Mouse (Mus musculus) naive thymus-derived CD4-positive, alpha-beta T cell, adult 2 months (primary cell): ENCODE results near the gene Polr3b.

Experiments used
- DNase-seq: peaks from one replicate; pipeline ENCODE4 v3.0.0-alpha.2; 2011; ENCODE audit warnings: low read depth

The Polr3b gene

DNA sequence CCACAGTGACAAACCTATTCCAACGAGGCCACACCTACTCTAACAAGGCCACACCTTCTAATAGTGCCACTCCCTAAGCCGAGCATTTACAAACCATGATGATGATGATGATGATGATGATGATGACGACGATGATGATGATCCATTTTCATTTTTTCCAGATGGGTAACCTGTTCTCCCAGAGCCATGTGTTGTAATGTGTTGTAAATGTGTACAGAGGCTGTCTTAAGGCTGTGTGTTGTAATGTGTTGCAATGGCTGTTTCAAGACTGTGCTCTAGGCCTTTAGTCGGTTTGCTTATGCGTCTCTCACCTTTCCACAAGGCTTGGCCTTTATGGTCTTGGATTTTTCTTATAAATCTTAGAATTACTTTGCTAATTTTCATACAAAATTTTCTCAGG lies 40.0 kb downstream of the Polr3b start:
- DNase-seq: no peak

DNA sequence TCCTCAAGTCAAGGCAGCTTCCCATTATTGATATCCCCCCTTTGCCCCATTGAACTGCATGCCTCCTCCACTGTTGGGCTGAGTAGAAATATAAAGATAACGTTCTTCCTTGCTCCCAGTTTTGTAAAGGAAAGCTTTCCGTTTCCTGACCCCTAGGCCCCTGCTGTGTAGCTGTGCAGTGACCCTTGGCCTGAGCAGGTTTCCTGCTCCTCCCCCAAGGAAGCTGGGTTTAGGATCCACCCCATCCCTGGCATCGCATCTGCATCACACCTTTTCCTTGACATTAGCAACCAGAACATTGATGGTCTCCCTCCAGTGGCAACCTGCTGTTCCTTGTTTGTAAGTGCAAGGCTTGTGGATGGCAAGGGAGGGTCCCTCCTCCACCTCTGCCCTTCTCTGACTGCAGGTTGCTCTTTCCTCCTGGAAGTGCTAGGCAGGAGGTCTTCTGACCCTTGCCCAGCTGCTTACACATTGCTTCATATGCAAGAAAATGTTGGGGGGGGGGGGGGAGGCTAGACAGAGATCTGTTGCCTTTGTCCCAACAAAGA lies 43.7 kb downstream of the Polr3b start:
- no peak for DNase-seq

DNA sequence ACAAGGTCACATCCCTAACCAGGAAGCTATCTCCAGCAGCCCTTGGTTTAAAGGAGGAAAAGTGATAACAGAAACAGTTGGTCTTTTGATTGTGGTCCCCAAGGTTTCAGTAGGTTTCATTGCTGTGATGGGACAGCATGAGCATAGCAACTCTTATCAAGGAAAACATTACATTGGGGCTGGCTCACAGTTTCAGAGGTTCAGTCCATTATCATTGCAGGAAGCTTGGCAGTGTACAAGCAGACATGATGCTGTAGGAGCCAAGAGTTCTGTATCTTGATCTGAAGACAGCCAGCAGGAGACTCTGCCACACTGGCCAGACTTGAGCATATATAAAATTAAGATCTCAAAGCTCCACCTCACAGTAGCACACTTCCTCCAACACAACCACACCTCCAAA lies 53.6 kb downstream of the Polr3b start:
- DNase-seq: no peak

DNA sequence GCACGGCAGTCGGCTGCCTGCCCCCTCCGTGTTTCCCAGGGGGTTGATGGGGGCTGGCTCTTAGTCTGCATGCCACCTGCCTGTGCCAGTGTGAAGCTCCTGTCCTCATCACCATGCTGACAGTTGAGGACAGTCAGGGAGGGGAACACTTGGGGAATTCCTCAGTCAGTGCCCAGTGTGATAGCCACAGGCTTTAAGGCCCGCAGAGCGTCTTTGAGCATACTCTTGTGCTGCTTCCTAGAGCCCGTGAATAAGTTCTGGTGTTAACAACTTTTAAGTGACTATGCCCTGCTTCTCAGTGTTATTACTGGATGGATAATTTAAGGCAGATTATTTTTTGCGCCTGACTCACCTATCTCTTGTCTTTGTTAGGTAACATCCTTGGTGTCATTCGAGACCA lies 54.4 kb downstream of the Polr3b start:
- no peak for DNase-seq

DNA sequence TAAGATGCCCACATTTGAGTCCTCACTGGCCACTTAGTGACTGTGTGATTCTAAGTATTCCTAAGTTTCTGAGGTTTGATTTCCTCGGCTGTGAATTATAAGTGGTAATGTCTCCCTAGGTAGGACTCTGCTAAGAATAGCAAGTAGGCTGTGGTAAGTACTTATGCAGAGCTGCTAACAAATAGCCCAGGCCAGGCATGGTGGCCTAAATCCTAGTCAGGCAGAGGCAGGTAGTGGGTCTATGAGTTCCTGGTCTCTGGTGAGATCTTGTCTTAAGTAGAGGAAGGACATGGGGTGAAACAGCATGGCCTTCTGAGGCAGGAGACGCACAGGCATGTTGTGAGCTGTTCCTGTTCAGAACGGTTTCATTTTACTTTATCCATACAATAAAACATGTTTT lies 55.8 kb downstream of the Polr3b start:
- no peak for DNase-seq

DNA sequence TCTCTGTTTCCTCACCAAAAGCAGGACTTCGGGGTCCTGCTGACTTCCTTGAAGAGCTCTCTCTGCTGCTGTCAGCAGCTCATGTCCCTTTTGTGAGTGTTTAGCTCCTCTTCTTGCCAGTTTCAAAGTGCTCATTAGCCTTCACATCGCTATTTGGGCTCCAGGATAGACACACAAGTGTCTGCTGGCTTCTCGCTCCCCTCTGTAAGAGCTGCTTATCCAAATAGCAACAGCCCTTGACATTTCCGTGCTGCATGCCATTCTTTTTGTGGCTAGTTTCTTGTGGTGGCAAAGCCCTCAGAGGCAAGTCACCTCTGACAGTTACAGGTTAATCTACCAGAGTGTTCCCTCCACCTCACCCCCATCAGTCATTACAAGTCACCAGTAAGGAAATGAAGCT lies 56.3 kb downstream of the Polr3b start:
- DNase-seq: no peak

DNA sequence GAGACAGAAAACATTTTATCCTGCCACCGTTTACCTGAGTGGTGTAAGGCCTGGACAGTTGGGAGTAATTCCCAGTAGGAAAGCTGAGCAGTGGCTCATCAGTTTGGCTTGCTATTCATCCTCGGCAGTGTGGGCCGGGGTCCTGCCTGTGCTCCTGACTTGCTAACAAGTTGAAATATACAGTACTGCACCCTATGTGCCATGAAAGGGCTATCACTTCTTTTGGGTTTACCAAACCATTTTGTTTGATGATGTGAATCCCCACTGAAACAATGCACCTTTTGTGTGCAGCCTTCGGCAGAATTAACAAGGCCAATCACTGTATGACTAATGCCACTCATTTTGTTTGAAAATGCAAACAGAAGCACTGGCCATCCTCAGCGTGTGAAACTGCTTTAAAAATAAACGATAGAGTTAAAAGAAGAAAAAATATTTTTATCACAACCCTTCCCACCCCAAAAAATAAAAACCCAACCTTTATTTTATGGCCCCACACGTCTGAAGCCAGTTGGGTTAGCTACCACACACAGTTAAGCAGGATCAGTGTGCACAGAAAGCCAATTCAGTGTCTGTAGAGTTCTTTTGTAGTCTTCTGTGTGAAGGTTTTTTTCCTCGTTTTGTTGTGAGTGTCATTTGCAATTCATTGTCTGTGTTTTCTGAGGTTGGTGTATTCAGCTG lies 63.5 kb downstream of the Polr3b start:
- no peak for DNase-seq

DNA sequence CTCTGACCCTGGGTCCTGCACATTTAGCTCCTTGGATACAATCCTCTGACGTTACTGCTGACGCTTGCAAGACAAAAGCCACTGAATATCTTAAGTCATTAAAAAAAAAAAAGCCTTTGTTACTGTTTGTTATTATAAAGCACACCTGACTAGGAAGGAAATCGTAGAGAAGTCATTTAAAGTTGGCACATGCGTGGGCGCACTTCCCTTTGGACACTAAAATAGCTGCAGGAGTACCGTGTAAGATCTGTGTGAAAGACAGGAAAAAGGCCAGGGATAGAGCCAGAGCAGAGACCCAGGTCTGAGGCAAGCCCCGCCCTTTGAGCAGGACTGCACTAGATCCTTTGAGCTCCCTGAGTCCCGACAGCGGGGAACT lies 64.0 kb downstream of the Polr3b start:
- no peak for DNase-seq

DNA sequence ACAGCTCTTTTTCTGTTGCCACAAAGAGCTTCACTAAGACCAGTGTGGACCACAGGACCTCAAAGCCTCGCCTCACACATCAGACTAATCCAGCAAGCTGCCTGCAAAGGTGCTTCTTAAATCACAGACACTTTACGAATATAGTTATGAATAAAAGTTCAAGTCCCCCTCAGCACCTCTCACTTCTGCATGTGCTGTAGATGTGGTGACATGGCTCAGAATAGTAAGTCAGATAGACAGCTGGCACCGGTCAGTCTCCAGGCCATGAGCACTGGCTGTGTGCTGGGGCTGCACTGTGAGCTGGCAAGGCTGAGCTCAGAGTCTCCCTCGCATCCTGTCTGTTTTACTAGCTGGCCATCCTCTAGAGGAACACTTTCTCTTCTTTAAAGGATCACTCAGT lies 64.6 kb downstream of the Polr3b start:
- no peak for DNase-seq

DNA sequence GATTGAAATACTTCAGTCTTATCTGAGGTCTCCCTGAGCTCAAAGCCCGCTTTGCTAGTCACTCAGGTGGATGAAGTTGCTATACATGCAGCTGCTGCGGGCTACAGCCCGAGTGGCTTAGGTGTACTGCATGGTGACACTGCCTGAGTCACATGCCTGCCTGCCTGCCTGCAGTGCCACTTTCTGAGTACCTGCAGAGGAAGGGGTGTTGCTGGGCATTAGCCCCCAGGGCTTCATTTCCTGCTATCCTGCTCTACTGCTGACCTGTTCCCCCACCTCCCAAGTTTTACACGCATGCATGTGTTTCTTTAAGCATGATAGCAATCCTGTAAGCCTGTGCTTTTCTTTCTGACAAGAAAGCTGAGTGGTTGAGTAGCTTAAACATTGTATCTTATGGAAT lies 65.6 kb downstream of the Polr3b start:
- no peak for DNase-seq

DNA sequence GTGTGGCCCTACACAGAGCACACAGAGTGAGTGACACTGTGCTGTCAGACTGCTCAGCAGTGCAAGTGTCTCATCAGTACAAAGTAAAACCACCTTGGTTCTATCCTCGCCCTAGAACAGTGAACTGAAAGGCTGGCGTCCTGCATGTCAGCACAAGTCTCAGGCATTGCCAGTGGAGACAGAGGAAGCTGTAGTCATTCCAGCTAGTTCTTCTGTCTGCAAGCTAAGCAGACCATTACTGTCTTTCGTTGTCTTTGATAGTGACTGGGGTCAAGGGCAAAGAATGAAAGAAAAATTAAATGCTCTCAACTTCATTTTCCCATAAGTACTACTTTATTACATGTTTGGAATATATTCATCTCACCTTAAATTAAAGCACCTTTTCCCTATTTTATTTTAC lies 67.8 kb downstream of the Polr3b start:
- no peak for DNase-seq

DNA sequence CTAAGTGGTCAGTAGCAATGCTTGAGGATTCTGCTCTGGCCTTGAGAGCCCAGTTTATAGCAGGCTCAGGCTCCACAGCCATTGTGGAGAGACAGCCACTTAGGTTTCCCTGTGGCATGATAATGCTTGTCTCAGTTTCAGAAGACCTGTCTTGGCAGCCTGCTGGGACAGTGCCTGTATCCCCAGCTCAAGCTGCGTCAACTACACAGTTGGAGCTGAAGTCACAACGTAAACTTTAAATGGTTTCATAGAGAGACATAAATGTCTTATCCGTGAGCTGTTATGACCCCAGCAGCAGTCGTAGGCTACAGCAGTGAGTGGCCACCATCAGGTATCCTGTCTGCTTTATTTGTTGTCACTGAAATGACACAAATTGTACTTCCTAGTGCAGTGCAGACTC lies 68.7 kb downstream of the Polr3b start:
- DNase-seq: no peak

DNA sequence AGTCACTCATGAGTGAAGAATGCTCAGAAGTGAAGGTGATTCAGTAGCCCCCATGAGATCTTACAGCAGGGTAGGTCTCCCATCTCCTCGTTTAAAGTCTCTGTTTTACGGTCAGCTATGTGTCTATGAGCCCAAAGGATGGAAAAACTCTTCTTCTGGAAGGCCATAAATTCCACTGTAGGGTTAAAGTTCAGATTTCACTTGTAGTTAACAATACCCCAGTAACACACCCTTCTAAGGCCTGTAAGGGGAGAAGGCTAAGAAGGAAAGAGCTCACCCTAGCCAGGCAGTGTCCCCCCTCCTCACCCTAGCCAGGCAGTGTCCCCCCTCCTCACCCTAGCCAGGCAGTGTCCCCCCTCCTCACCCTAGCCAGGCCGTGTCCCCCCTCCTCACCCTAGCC lies 69.6 kb downstream of the Polr3b start:
- no peak for DNase-seq

DNA sequence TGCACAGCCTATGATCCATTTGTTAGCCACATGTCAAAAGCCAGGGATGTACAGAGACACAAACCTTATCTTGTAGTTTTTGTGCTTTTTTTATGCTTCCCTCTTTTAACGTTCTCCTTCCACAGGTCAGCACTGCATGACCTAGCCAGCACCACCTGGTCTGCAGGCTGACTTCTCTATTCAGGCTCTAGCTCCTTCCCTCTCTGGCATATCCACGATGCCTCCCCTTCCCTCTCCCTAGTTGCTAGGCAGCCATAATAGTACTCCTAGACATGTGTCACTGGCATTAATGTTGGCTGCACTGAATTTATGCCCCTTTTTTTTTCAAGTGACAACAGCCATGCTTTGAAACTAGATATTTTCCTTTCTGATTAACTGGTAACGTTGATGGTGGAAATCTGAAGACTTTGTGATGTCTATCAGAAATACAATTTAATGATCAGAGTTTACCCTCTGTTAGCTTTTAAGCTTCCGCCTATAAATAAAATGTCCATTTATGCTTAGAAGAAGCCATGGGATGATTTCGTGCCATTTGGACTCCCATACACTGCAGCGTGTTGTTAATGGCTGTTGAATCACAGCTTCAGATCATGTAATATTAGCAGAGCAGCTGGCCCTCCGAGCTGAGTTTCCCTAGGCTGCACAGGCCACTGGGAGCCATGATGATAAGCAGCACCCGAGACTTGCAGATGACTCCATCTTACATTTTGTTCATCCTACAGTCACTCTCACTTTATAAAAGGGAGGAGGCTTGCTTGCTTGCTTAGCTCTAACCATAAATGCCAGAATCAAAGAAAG lies 71.9 kb downstream of the Polr3b start:
- no peak for DNase-seq

DNA sequence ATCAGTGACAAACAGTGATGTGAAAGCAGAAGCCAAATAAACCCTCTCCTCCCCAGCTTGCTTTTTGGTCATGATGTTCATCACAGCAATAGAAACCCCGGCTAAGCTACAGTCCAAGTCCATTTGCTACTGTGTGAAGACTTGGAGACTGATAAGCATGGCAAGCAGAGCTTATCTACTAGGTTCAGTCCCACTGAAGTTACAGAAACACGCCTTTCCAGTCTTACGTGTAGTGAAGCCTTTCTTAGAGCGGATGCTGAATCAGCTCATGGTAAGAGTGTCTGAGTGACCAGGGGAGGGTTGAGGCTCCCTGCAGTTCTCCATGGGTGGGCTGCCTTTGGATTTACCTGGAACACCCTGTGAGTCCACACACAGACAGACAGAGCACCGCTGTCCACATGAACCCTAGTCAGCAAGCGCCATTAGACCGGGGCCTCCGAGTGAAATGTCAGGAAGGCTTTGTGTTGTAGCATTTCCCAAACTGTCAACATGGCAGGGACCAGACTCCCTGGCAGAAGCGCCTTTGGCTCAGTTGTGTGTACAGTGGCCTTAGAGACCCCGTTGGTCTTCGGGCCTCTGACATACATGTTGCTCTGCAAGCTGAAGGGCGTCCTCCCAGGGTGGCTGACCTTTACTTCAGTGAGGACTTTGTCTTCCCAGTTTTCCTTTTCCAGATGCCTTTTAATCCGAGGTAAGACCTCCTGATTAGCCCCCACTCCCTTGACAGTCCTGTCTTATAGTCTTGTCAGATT lies 78.3 kb downstream of the Polr3b start:
- DNase-seq: no peak

DNA sequence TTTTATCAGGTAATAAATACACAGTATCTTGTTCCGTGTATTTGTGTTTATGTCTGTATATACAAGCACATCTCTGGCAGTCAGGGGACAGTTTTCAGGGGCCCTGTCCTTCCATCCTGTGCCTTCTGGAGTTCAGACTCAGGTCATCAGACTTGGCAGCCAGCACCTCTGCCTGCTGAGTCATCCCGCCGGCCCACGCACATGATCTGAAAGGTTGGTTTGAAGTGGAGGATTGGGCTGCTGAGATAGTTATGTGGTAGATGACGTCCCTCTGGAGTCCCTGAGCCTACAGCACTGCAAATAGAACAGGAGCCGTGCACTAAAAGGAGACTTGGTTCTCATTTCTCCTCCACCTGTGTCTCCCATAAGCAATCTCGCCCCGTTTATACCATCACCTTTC lies 79.0 kb downstream of the Polr3b start:
- no peak for DNase-seq

DNA sequence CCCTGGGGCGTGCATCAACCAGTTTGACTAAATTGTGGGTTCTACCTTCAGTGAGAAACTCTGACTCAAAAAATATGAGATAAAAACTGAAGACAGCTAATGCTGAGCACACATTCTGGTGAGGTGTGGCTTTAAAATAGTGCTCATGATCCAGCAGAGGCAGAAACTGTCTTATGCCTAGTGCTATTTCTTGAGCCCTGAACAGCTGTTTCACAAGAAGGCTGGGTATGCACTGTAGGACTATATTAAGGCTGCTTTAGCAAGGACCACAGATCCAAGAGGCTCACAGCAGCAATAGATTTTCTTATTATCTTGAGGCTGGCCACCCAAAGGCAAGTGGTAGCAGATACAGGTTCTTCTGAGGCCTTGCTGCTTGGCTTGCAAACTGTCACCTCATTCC lies 80.0 kb downstream of the Polr3b start:
- DNase-seq: no peak

DNA sequence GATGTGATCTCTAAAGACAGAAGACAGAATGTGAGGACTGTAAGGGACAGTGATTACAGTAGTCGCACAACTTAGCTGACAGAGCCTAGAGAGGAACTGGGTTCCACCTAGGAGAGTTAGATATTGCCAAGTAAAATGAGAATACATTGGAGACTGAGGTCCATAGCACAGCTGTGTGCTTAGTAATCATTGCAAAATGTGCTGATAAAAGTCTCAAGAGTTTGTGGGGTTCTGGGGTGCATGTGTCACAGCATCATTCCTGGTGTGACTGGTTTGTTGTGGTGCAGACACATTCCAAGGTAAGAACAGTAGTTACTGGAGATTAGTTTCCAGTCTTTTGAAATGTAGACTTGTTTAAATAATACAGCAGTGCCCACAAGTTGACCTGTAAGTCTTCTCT lies 82.5 kb downstream of the Polr3b start:
- no peak for DNase-seq

DNA sequence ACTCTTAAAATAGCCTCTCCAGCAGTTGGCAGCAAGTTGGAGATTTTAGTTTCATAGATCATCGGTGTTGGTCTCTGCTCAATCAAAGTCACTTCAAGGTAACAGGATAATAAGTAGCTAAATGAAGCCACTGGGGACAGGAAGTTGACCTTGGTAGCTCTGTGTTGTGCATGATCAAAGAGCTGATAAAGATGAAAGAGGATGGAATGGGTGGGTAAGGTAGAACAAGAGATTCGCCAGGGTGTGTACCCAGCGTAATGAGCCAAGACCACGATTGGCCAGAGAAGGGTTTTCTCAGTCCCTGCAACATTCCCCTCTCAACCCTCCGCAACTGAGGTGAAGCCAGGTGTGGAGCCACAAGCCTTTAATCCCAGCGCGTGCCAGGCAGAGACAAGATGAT lies 83.1 kb downstream of the Polr3b start:
- DNase-seq: no peak

DNA sequence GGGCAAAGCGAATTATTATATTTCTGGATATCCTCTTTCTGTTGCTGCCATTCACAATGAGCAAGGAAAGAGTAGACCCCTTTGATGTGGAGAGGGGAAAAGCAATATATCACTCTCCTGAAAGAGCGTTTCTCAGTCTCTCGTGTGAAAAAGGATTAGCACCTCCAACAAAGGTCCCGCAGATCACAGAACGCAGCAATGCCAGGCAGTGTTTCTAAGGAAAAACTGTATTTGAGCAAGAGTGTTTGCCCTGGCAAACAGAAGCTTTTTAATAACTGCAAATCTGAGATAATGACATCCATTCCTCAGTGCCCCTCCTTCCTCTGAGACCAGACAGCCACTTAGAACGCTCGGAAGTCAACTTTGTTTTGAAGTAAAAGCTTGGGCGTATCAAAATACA lies 84.5 kb downstream of the Polr3b start:
- no peak for DNase-seq

DNA sequence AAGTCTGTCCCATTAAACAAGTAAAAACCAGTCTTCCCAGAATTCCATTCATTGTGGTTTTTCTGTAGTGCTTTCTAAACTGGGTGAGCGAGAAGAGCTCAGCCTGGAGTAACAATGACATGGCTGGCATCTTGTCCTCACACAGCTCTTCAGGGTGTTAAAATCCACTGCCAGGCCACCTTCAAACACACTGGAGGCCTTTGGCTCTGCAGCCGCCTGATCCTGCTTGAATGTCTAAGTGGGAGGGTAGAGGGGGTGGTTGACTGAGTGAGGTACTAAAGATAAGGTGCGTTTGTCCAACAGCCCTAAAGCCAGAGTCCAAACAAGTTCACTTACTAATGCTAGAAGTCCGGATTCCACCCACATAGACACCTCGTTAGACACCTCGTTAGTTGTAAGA lies 85.1 kb downstream of the Polr3b start:
- DNase-seq: no peak

DNA sequence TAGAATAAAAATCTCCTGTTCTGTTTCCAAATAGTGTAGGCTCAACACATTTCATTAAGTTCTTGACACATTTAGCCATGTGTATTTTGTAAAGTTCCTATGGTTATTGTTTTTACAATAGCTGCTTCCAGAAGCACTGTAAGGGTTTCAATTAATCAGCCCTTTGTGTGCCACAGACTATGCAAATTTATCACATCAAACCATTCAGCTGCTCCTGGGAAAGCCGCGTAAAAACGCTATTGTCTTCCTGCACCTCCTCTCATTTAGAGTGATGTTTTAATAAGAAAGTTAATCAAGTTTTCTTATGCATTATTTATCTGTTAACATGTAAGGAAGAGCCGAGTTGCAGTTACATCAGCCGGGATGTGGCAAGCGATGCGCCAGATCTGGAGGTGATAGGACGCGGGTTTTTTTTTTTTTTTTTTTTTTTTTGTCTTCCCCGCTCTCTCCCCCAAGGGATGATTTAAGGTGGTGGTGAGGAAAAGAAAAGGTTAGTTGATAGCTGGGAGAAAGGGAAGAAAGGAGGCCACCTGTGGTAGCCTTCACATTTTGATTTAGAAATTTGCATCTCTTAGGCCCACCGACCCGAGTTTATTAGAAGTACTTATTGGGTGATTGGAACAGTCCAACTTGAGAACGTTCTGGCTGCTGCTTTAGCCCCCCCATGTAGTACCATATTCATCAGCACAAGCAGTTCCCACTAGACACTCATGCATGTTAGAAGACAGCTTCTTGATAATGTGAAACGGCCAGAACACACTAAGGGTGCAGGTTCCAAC lies 85.8 kb downstream of the Polr3b start:
- no peak for DNase-seq
